Mouse (Mus musculus) neural tube, embryonic 13.5 days (tissue): ENCODE results near the gene Rad51c. TPM values are rescaled to one million over a fixed set of nuclear protein-coding genes. Genes with fewer than 3 reads are reported as not detected.

Experiments
- ATAC-seq: fragments of 200-750 bp; cut with Nextera tagmentation; 2 replicates; pipeline ENCODE4 v1.8.0; 2017; ENCODE audit warnings: low read depth, mild to moderate bottlenecking, moderate TSS enrichment, moderate library complexity
- H3K27ac ChIP-seq: fragments of 300-500 bp; sonication (generic); replicated peaks from 2 replicates; pipeline ENCODE4 v1.5.1; 2015; ENCODE audit warnings: moderate library complexity, mild to moderate bottlenecking, inconsistent platforms
- H3K27me3 ChIP-seq: fragments of 300-500 bp; sonication (generic); 2 replicates; pipeline ENCODE4 v1.6.1; 2015; ENCODE audit warnings: mild to moderate bottlenecking, inconsistent platforms
- H3K36me3 ChIP-seq: fragments of 300-500 bp; sonication (generic); 2 replicates; pipeline ENCODE4 v1.6.1; 2015; ENCODE audit warnings: mild to moderate bottlenecking, inconsistent platforms
- H3K4me1 ChIP-seq: fragments of 300-500 bp; sonication (generic); replicated peaks from 2 replicates; pipeline ENCODE4 v1.6.1; 2015; ENCODE audit warnings: inconsistent platforms
- H3K4me2 ChIP-seq: fragments of 300-500 bp; sonication (generic); 2 replicates; pipeline ENCODE4 v1.6.1; 2015; ENCODE audit warnings: inconsistent platforms, mild to moderate bottlenecking, moderate library complexity
- H3K4me3 ChIP-seq: fragments of 300-500 bp; sonication (generic); 2 replicates; pipeline ENCODE4 v1.5.1; 2015; ENCODE audit warnings: mild to moderate bottlenecking, inconsistent platforms
- H3K9ac ChIP-seq: fragments of 300-500 bp; sonication (generic); 2 replicates; pipeline ENCODE4 v1.6.1; 2015; ENCODE audit warnings: moderate library complexity, mild to moderate bottlenecking, inconsistent platforms
- H3K9me3 ChIP-seq: fragments of 300-500 bp; sonication (generic); 2 replicates; pipeline ENCODE4 v1.6.1; 2016; ENCODE audit warnings: inconsistent platforms
- WGBS: fragments of 180-500 bp; shearing (Covaris S2); methylation state at CpG from one replicate; pipeline ENCODE4 v1.1.7; 2015; 5-methylcytosine and 5-hydroxymethylcytosine counted together
- polyA plus RNA-seq: library from polyadenylated mRNA; unstranded; fragments of >200 nt; fragmentation: Nextera tagmentation; extraction: Ambion mirVana; gene quantifications from 2 replicates; pipeline ENCODE4 v1.2.1, GENCODE M21; 2015

Rad51c gene
- polyA plus RNA-seq, 1 experiment from 2014 or later: 6.2 TPM

DNA sequence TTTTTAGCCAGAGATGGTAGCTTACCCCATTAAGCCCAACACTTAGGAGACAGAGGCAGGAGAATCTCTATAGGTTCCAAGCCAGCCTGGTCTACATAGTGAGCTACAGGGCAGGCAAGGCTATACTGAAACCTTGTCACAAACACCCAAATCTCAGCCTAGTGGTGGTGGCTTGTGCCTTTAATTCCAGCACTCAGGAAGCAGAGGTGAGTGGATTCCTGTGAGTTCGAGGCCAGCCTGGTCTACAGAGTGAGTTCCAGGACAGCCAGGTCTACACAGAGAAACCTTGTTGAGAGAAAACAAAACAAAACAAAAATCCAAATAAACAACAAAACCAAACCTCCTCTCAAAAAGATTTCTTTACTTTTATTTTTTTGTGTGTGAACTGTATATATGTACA is 49.9 kb downstream of the Rad51c start:
- Histone ChIP-seq H3K4me1 (peaks cover 14% of the 10 kb centered on the region), H3K4me2 (no peak overlapping the region), H3K27me3 (no peaks in the 10 kb centered on the region), H3K9me3 (no peaks in the 10 kb centered on the region), H3K27ac (no peak overlapping the region), H3K4me3 (no peak overlapping the region), H3K36me3 (peaks cover 17% of the 10 kb centered on the region; the same call in 1 of the 2 replicates), H3K9ac (no peak overlapping the region)
- no peak for ATAC-seq
- 100% methylated on average over 1 of the region's 1 CpGs for WGBS

- no peak for ATAC-seq
- Histone ChIP-seq H3K4me2 (no peak overlapping the region), H3K36me3 (peaks cover 18% of the 10 kb centered on the region; the same call in 1 of the 2 replicates), H3K4me1 (peaks cover 14% of the 10 kb centered on the region), H3K27me3 (no peaks in the 10 kb centered on the region), H3K27ac (no peak overlapping the region), H3K9me3 (no peaks in the 10 kb centered on the region), H3K4me3 (no peak overlapping the region), H3K9ac (no peak overlapping the region)
- WGBS: 87% methylated on average over 7 of the region's 7 CpGs
Observed at GRCm38 (mm10) chr11:87353646-87354170, 51.0 kb downstream of the Rad51c start.

Other genes with a start within 250 kb of the Rad51c start
- 22.9 and 24.3 TPM in 2 replicates for gene Ppm1e, start 45.9 kb downstream of the Rad51c start, polyA plus RNA-seq
- 0.32 and 1.4 TPM in 2 replicates for gene Tex14, start 111 bp upstream of the Rad51c start, polyA plus RNA-seq
- gene Gm11492, start 161.7 kb upstream of the Rad51c start, polyA plus RNA-seq: not detected in 2 replicates
- gene Sept4, start 163.9 kb upstream of the Rad51c start, polyA plus RNA-seq: 21.9 and 27.2 TPM in 2 replicates
- gene Mtmr4, start 187.2 kb upstream of the Rad51c start, polyA plus RNA-seq: 54.4 and 58.2 TPM in 2 replicates
- gene Hsf5, start 212.2 kb upstream of the Rad51c start, polyA plus RNA-seq: 0.59 and 0.63 TPM in 2 replicates